Mouse (Mus musculus): ENCODE data around the gene Arrdc3.
"Not testable (repeated sequence)": the region's sequence is repeated elsewhere in the genome, so short reads cannot be mapped to it uniquely, and the experiment has no call there.

Arrdc3 gene

GRCm38 (mm10) chr13:80883190-80883589 lies at the start of gene Arrdc3:
Gene Arrdc3, plus strand, starts transcription at chr13:80883384.
- peak; percentile 31 for ATAC-seq (ENCODE audit: low TSS enrichment)

GRCm38 (mm10) chr13:80862215-80862614 lies 21.0 kb upstream of the Arrdc3 start:
- peak; percentile 84 for ATAC-seq (ENCODE audit: low TSS enrichment)

GRCm38 (mm10) chr13:80864195-80864594 lies 19.0 kb upstream of the Arrdc3 start:
- ATAC-seq (ENCODE audit: low TSS enrichment), result no peak

GRCm38 (mm10) chr13:80875126-80875525 lies 8.1 kb upstream of the Arrdc3 start:
- no peak for ATAC-seq (ENCODE audit: low TSS enrichment)

GRCm38 (mm10) chr13:80880756-80881155 lies 2.4 kb upstream of the Arrdc3 start:
- ATAC-seq (ENCODE audit: low TSS enrichment), result peak; percentile 51

GRCm38 (mm10) chr13:80881722-80882500 lies 1.3 kb upstream of the Arrdc3 start:
- ATAC-seq (ENCODE audit: low TSS enrichment), result no peak

- ATAC-seq (ENCODE audit: low TSS enrichment), result no peak
These were observed 458 bp upstream of the Arrdc3 start for GRCm38 (mm10) chr13:80882716-80883135.

- no peak for ATAC-seq (ENCODE audit: low TSS enrichment)
These were observed 629 bp downstream of the Arrdc3 start for GRCm38 (mm10) chr13:80883649-80884376.

GRCm38 (mm10) chr13:80884377-80884983 lies 1.3 kb downstream of the Arrdc3 start:
- peak; percentile 35 for ATAC-seq (ENCODE audit: low TSS enrichment)

- ATAC-seq (ENCODE audit: low TSS enrichment), result peak; percentile 69
These were observed 2.1 kb downstream of the Arrdc3 start for GRCm38 (mm10) chr13:80885103-80885833.

GRCm38 (mm10) chr13:80885834-80886663 lies 2.9 kb downstream of the Arrdc3 start:
- peak; percentile 58 for ATAC-seq (ENCODE audit: low TSS enrichment)

- ATAC-seq (ENCODE audit: low TSS enrichment), result no peak
These were observed 3.6 kb downstream of the Arrdc3 start for GRCm38 (mm10) chr13:80886664-80887210.

GRCm38 (mm10) chr13:80887842-80888241 lies 4.7 kb downstream of the Arrdc3 start:
- ATAC-seq (ENCODE audit: low TSS enrichment), result no peak

- not testable (repeated sequence) for ATAC-seq (ENCODE audit: low TSS enrichment)
These were observed 11.7 kb downstream of the Arrdc3 start for GRCm38 (mm10) chr13:80894928-80895327.

GRCm38 (mm10) chr13:80897411-80897810 lies 14.2 kb downstream of the Arrdc3 start:
- no peak; the same call in 1 of the 2 replicates for ATAC-seq (ENCODE audit: low TSS enrichment)

- ATAC-seq (ENCODE audit: low TSS enrichment), result peak; percentile 29
These were observed 14.9 kb downstream of the Arrdc3 start for GRCm38 (mm10) chr13:80898095-80898494.

- ATAC-seq (ENCODE audit: low TSS enrichment), result no peak
These were observed 16.3 kb downstream of the Arrdc3 start for GRCm38 (mm10) chr13:80899435-80900029.

GRCm38 (mm10) chr13:80901432-80901831 lies 18.2 kb downstream of the Arrdc3 start:
- no peak for ATAC-seq (ENCODE audit: low TSS enrichment)

GRCm38 (mm10) chr13:80902796-80903195 lies 19.6 kb downstream of the Arrdc3 start:
- ATAC-seq (ENCODE audit: low TSS enrichment), result no peak

- no peak for ATAC-seq (ENCODE audit: low TSS enrichment)
These were observed 30.2 kb downstream of the Arrdc3 start for GRCm38 (mm10) chr13:80913361-80913760.

All from frontal cortex, adult (tissue).